Mouse (Mus musculus) mesoderm, embryonic 11.5 days (tissue): ENCODE results near the gene Rnaseh1.

Source experiments
- DNase-seq: peaks from one replicate; pipeline ENCODE4 v3.0.0-alpha.2; 2012; ENCODE audit warnings: low read depth, low spot score

Rnaseh1 gene

GRCm38 (mm10) chr12:28666734-28667133 lies 17.3 kb downstream of the Rnaseh1 start:
- no peak for DNase-seq

DNA sequence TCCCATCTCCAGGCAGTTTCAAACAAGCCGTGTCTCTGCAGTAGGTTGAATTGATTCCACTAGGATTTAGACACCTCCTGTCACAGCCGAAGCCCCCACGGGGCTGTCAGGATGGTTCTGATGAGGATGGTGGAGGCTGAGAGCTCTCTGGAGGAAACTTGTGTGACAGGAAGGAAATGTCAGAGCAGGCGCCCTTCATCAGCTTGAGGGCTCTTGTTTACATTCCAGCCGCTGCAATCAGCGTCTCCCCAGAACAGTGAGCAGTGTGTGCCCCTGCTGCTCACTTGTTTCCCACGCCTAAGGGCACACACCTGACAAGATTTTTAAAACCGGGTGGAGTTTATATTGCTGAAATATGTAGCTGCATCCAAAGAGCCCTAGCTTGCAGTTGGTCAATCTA lies 17.9 kb downstream of the Rnaseh1 start:
- no peak for DNase-seq

DNA sequence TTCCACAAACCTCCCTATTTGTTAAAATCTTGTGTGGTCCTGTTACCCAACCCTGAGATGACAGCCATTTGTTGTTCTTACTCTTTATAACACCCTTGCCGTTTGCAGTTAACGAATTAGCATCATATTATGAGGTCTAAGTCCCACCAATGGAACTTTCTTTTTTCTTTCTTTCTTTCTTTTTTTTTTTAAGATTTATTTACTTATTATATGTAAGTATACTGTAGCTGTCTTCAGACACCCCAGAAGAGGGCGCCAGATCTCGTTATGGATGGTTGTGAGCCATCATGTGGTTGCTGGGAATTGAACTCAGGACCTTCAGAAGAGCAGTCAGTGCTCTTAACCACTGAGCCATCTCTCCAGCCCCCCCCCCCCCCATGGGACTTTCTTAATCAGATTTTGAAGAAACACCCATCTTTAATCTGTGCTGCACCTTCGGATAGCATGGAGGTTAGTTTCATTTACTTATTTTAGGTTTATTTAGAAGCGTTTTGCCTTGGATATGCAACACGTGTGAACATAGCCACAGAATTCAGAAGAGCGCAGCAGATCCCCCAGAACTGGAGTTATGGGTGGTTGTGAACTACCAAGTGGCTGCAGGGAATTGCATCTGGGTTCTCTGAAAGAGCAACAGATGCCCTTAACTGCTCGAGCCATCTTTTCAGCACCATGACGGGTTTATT lies 24.8 kb downstream of the Rnaseh1 start:
- no peak for DNase-seq

GRCm38 (mm10) chr12:28675121-28675924 lies 25.9 kb downstream of the Rnaseh1 start, which contains the start of gene Adi1:
Gene Adi1, plus strand, starts transcription at chr12:28675231.
- DNase-seq: peak; percentile 90

GRCm38 (mm10) chr12:28675925-28676209 lies 26.5 kb downstream of the Rnaseh1 start:
- DNase-seq: no peak

GRCm38 (mm10) chr12:28684674-28685073 lies 35.3 kb downstream of the Rnaseh1 start:
- no peak for DNase-seq

- DNase-seq: no peak
Measured at GRCm38 (mm10) chr12:28685771-28686170, 36.4 kb downstream of the Rnaseh1 start.

- peak; percentile 34 for DNase-seq
Measured at GRCm38 (mm10) chr12:28686199-28686879, 36.9 kb downstream of the Rnaseh1 start.

- no peak for DNase-seq
Measured at GRCm38 (mm10) chr12:28688996-28689395, 39.6 kb downstream of the Rnaseh1 start.

- no peak for DNase-seq
Measured at GRCm38 (mm10) chr12:28690730-28691129, 41.3 kb downstream of the Rnaseh1 start.

DNA sequence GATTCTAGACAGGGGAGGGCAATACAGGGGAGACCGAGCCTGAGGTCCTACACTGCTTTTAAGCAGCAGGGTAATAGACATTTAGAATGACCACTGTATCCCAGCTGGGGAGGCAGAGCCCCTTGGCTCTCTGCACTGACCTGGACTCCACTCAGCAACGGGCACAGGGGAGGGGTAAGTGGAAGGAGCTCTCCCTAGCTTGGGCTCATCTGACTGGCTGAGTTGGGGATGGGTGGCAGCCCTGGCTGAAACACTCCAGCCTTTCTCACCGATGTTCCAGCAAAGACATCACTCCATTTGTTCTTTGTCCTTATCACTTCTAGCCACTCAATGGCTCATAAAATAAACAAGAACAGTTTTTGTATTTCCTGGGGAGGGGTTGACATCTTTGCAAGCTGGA lies 44.3 kb downstream of the Rnaseh1 start:
- DNase-seq: no peak

- DNase-seq: no peak
Measured at GRCm38 (mm10) chr12:28694231-28694630, 44.8 kb downstream of the Rnaseh1 start.

DNA sequence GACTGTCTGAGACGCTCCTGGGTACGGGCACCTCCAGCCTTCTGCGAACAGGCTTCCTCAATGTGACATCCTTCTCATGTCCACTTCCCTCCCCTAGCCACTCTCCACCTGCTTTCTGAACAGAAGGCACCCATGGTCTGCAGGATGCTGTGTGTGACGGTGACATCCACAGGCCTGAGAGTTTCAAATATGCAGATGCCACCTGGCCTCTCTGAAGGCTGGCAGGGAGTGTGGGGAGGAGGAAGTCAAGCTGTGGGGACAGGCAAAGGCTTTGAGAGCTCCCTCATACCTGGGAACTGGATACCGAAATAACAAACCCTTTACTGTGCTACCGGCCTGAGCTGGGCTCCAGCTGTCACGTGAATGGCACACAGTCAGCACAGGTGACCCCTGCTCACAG lies 45.4 kb downstream of the Rnaseh1 start:
- no peak for DNase-seq

DNA sequence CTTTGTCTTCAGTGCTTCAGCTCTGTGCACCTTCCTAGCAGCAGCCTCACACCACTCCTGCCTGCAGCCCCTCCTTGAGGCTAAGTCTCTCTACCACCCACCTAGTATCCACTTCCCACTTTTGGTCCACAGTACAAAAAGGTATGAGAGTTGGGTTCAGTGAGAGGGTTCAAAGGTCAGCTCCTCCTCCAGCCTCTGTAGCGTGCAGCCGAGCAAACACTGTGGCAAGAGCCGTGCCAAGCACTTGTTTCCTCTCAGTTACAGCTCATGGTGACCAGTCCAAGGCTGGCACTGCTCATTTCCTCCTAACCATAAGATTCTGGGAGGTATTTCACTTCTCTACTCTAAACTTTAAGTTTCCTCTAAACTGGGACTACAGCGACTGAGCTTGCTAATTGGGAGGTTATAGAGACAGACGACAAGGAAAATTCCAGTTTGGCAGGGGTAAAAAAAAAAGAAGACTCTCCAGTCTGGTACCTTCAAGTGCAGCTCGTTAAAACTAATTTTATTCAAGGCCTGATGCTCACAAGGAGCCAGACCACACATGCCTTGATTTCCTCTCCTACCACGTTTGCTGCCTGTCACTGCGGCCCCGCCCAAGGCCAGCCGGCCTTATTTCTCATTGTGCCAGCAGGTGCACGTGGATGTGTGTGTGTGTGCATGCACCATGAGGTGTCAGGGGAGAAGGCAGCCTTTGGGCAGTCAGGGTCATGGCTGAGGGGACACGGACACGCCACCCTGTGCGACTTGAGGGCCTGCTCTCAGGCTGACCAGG lies 48.6 kb downstream of the Rnaseh1 start:
- no peak for DNase-seq

GRCm38 (mm10) chr12:28699086-28699485 lies 49.7 kb downstream of the Rnaseh1 start:
- DNase-seq: no peak

DNA sequence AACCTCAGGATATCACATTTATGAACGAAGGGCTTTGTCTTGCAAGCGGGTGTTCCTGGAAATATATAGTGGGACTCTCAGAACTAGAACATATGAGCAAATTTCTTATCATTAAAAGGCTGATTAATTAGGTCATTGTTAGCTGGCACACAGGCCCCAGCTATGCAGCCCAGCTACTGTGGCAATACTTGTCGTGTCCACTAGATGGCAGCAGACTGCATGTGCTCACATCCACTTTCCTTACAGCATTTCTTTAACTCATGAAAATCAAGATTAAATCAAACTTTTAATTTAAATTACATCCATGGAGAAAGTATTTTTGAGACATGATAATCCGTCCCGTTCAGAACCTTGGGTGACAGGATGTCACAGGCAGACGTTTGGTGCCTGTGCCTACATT lies 50.3 kb downstream of the Rnaseh1 start:
- DNase-seq: peak; percentile 75

DNA sequence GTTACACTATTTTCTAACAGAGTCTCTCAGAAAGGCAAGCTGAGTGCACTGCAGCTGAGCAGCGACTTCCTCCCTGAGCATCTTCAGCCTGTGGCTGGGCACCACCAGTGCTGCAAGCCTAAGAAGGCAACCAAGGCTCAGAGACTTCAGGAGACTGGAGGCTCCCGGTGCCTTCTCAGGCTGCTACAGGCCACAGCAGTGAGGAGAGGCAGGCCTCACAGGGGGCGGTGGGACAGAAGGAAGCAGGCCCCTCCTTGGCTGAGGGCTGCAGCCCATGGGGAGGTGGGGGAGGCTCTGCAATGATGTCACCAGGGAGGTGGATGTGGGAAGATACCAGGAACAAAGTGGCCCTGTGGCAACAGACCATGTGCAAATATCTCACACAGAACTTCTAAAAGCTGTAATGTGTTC lies 50.7 kb downstream of the Rnaseh1 start:
- DNase-seq: peak; percentile 8

GRCm38 (mm10) chr12:28700561-28701025 lies 51.2 kb downstream of the Rnaseh1 start:
- no peak for DNase-seq

GRCm38 (mm10) chr12:28701302-28701701 lies 51.9 kb downstream of the Rnaseh1 start:
- DNase-seq: no peak

- DNase-seq: peak; percentile 34
Measured at GRCm38 (mm10) chr12:28704381-28704780, 55.0 kb downstream of the Rnaseh1 start.

DNA sequence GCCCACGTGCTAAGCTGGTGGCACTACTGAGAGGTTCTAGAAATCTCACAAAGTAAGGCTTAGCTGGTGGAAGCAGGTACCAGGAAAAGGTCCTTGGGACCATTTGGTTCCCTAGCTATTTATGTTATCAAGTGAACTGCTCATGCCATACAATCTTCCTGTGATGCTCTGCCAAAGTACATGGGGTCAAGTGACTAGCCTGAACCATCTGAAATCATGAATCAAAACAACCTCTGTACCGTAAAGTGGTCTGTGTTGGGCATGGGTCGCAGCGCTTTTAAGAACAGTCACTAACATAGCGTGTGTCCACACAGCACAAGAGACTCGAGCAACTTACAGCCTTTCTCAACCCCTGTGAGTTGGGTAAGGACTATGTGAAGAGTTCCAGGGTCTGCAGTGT lies 55.8 kb downstream of the Rnaseh1 start:
- DNase-seq: no peak

DNA sequence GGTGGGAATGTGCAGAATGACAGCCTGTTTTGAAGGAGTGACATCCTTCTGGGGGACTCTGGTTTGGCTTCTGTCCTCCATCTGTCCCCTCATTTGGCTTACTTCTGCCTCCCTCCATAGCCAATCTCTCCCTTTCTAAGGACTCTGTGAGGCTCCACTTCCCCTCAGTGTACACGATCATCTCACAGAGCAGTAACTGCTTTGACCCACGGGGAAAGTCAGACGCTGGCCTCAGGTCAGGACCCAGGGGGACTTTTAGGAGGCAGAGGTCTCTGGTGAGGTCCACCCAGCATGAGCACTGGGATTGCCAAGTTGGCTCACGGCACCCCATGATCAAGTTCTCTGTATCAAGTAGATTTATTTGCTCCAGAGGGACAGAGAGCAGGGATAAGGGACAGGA lies 58.8 kb downstream of the Rnaseh1 start:
- DNase-seq: no peak
